Mouse (Mus musculus) monocyte, adult 5-6 weeks (primary cell): ENCODE results near the gene Cyp3a41a. TPM values are rescaled to one million over a fixed set of nuclear protein-coding genes. Genes with fewer than 3 reads are reported as not detected.
"Not testable (repeated sequence)": the region's sequence is repeated elsewhere in the genome, so short reads cannot be mapped to it uniquely, and the experiment has no call there.

ENCODE experiments used
- ATAC-seq: fragments of 153-309, 156-312 bp; replicated peaks from 2 replicates; pipeline ENCODE4 v1.8.0; 2017; ENCODE audit warnings: mild to moderate bottlenecking; ENCODE audit not compliant: low TSS enrichment, insufficient number of reproducible peaks, severe bottlenecking, poor library complexity, low FRiP score
- total RNA-seq: library from RNA; stranded (forward); fragments of 200-1000, 200-491, 200-594 nt; gene quantifications from 3 replicates; pipeline ENCODE4 v1.2.3, GENCODE M21; 2017

The Cyp3a41a gene
- total RNA-seq, result not detected in 3 replicates

DNA sequence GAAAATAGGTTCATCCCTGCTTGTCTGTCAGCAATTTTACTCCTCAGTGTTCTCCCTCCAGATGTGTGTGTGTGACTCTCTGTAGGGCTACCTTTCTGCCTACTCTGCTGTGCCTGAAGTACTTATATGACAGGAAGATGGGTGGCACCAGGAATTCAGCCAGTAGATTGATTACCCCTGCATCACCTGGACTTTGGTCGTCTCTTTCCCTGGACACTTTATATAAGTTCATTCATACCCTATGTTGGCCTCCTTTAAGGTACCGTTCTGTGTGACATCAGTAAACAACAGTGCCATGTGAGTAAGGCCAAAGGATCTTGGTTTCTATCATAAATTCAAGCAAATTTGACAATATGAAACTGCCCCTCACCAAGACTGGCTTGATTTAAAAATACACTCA lies at the start of gene Cyp3a41a:
Cyp3a41a (minus strand) TSS at position 101 of the 400 bp plus-strand sequence.
- not testable (repeated sequence) for ATAC-seq

DNA sequence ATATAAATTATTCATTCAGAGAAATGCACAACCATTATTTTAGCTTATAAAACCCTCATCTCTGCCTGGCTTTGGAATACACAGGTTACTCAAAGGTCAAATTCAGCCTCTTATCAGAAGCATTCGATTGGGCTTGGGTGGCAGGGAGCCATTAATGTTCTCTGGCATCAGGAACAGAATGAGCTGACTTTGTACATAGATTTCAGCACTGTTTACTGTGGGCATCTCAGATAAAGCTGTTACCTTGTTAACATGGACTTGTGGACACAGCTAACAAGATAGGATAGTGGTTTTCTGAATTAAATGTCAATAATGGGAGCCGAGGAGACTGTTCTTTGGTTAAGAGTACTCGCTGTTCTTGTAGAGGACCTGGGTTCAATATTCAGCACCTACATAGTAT lies 17.6 kb upstream of the Cyp3a41a start:
- not testable (repeated sequence) for ATAC-seq

DNA sequence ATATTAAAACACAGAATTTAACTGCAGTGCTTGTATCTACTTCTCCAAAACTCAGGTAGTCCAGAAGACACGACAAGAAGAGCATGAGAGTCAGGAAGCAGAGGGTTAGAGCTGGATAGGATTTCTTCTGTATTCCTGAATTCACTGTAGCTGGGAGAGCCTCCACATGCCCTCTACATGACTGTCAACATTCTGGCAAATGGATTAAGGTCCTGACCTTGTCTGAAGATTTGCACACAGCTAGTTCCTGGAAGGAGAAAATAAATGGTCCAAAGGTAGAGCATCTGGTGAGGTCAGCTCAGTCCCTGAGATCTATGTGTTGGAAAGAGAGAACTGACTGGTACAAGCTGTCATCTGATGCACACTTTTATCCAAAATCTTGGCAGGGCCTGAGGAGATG lies 5.6 kb downstream of the Cyp3a41a start:
- ATAC-seq, result not testable (repeated sequence)

DNA sequence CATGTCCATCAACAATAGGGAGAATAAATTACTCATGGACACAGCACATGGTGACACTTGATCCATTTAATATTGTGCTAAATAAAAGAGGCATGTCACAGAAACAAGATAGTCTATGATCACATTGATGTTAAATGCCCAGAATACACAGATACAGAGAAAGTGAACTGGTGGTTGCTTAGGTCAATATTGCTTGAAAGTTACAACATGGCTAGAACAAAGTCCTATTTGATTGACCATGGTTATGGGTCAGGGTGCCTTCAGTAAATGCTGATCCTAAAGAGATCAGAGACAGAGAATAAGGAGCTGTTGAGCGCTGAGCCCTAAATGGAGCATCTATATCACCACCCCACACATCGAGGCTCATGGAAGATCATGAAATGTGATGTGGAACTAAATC lies 12.6 kb downstream of the Cyp3a41a start:
- ATAC-seq, result not testable (repeated sequence)

DNA sequence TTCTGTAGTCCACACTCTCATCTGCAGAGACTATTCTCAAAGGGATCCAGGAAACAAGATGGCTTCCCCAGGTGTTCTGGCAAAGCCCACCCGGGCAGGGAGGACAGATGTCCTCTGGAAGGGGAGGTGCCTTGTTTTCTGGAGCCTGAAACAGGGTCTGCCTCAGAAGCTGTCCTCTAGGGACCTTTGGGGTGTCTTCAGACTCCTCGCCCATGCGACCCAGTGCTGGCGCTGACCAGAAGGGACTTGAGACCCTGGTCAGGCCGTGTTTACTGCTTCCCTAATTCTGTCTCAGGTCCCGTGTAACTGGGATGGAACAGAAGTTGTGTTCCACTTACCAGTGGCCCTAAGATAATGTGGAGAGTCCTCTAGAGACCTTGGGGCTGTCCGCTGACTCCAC lies 57.9 kb downstream of the Cyp3a41a start:
- ATAC-seq, result no peak

DNA sequence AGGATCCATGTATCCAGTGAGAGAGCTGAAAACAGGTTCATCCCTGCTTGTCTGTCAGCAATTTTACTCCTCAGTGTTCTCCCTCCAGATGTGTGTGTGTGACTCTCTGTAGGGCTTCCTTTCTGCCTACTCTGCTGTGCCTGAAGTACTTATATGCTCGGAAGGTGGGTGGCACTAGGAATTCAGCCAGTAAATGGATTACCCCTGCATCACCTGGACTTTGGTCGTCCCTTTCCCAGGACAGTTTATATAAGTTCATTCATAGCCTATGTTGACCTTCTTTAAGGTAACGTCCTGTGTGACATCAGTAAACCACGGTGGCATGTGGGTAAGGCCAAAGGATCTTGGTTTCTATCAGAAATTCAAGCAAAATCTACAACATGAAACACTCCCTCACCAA lies 72.2 kb downstream of the Cyp3a41a start:
- ATAC-seq, result no peak

Other genes starting within 250 kb of the Cyp3a41a start
- gene Cyp3a41b, start 135.4 kb downstream of the Cyp3a41a start, total RNA-seq, result not detected in 3 replicates
- gene Cyp3a44, start 85.7 kb upstream of the Cyp3a41a start, total RNA-seq, result not detected in 3 replicates
- gene Cyp3a11, start 159.8 kb upstream of the Cyp3a41a start, total RNA-seq, result not detected in 3 replicates